Comparison of ENCODE assay signal across 8 mouse cellular contexts in genomic region chr2:132253603-132254002, GRCm38 (mm10). TPM values are rescaled to one million over a fixed set of nuclear protein-coding genes. Genes with fewer than 3 reads are reported as not detected.
A peak's percentile ranks its signal among the peaks of the same experiment; 100 is the strongest.
DNase-seq lines count a peak whose midpoint lies in the region; ATAC-seq and TF ChIP-seq lines count a peak whose summit lies in the region.

No protein-coding gene starts in this region.

- H3K36me3 ChIP-seq in heart, embryonic 13.5 days = peaks cover 29% of the 10 kb centered on the region
- H3K36me3 ChIP-seq in ES-Bruce4 (ENCODE audit: control insufficient read depth, insufficient read depth, low read length, poor library complexity, severe bottlenecking) = peaks cover 32% of the 10 kb centered on the region
- peaks cover 29% of the 10 kb centered on the region for H3K36me3 ChIP-seq in hindbrain, embryonic 10.5 days
- peaks cover 27% of the 10 kb centered on the region for H3K36me3 ChIP-seq in midbrain, embryonic 10.5 days

- H3K4me3 ChIP-seq in heart, embryonic 13.5 days = peak overlapping the region; percentile 79
- H3K4me3 ChIP-seq in ES-Bruce4 (ENCODE audit: low read depth, low read length) = peak overlapping the region; percentile 83
- H3K4me3 ChIP-seq in hindbrain, embryonic 10.5 days = peak overlapping the region; percentile 75
- peak overlapping the region; percentile 72 for H3K4me3 ChIP-seq in midbrain, embryonic 10.5 days

- no peak for TF ChIP-seq CTCF in ES-Bruce4 (IDR thresholded peaks at IDR 0.05; ENCODE audit: low read depth, low read length)

- DNase-seq in heart, adult 8-10 months (ENCODE audit: low spot score) = no peak
- DNase-seq in hindbrain, embryonic 10.5 days (ENCODE audit: low spot score) = no peak
- no peak for DNase-seq in midbrain, embryonic 10.5 days (ENCODE audit: low spot score)
- no peak for DNase-seq in urinary bladder, postnatal 36 days (ENCODE audit: low spot score in 2 of 2)
- no peak for DNase-seq in embryo, embryonic 9.5 days (ENCODE audit: extremely low spot score)
- DNase-seq in adrenal gland, postnatal 4 days (ENCODE audit: low spot score in 2 of 2) = no peak

- no peaks in the 10 kb centered on the region for H3K9me3 ChIP-seq in heart, embryonic 13.5 days
- H3K9me3 ChIP-seq in ES-Bruce4 (replicated peaks; ENCODE audit: control insufficient read depth, insufficient read depth, low read length, poor library complexity, severe bottlenecking) = no peaks in the 10 kb centered on the region
- H3K9me3 ChIP-seq in hindbrain, embryonic 10.5 days = no peaks in the 10 kb centered on the region
- no peaks in the 10 kb centered on the region for H3K9me3 ChIP-seq in midbrain, embryonic 10.5 days (replicated peaks)

- 3% methylated on average over 7 of the region's 7 CpGs for WGBS in heart, embryonic 13.5 days
- WGBS in hindbrain, embryonic 10.5 days = 2% methylated on average over 7 of the region's 7 CpGs
- WGBS in midbrain, embryonic 10.5 days = 4% methylated on average over 7 of the region's 7 CpGs

- H3K4me1 ChIP-seq in heart, embryonic 13.5 days = peaks cover 41% of the 10 kb centered on the region
- H3K4me1 ChIP-seq in ES-Bruce4 (ENCODE audit: control insufficient read depth, insufficient read depth, low read length) = no peaks in the 10 kb centered on the region
- peaks cover 43% of the 10 kb centered on the region for H3K4me1 ChIP-seq in hindbrain, embryonic 10.5 days (replicated peaks)
- peaks cover 45% of the 10 kb centered on the region for H3K4me1 ChIP-seq in midbrain, embryonic 10.5 days

- no peak for ATAC-seq in heart, embryonic 13.5 days (ENCODE audit: extremely low read depth, insufficient number of reproducible peaks, low FRiP score, low TSS enrichment)

- H3K27ac ChIP-seq in heart, embryonic 13.5 days (replicated peaks) = peak overlapping the region; percentile 90
- peak overlapping the region; percentile 13; the same call in 1 of the 2 replicates for H3K27ac ChIP-seq in ES-Bruce4 (ENCODE audit: insufficient read depth, low read length)
- peak overlapping the region; percentile 89 for H3K27ac ChIP-seq in hindbrain, embryonic 10.5 days
- peak overlapping the region; percentile 91 for H3K27ac ChIP-seq in midbrain, embryonic 10.5 days (replicated peaks)

- no peak for TF ChIP-seq POLR2A in ES-Bruce4 (IDR thresholded peaks at IDR 0.05; ENCODE audit: insufficient read depth, low read length)

- H3K27me3 ChIP-seq in heart, embryonic 13.5 days (replicated peaks) = no peaks in the 10 kb centered on the region
- H3K27me3 ChIP-seq in ES-Bruce4 (ENCODE audit: control insufficient read depth, insufficient read depth, low read length, poor library complexity, severe bottlenecking) = no peaks in the 10 kb centered on the region
- no peaks in the 10 kb centered on the region for H3K27me3 ChIP-seq in hindbrain, embryonic 10.5 days (ENCODE audit: insufficient read depth, poor library complexity, severe bottlenecking)
- no peaks in the 10 kb centered on the region for H3K27me3 ChIP-seq in midbrain, embryonic 10.5 days (ENCODE audit: low read depth, poor library complexity, severe bottlenecking)

- peak overlapping the region; percentile 82 for H3K9ac ChIP-seq in heart, embryonic 13.5 days
- H3K9ac ChIP-seq in ES-Bruce4 (ENCODE audit: low read depth, poor library complexity, severe bottlenecking) = peak overlapping the region; percentile 52

- peak overlapping the region; percentile 73 for H3K4me2 ChIP-seq in heart, embryonic 13.5 days

- TF ChIP-seq EP300 in ES-Bruce4 (IDR thresholded peaks at IDR 0.05; ENCODE audit: insufficient read depth, low read depth, low read length) = no peak

RNA-seq across cellular contexts. Expression of gene Pcna, which starts 0.5 kb away (rescaled TPM):
- 167 and 180 TPM in 2 replicates for polyA plus RNA-seq in heart, embryonic 13.5 days (2015; fragmentation: Nextera tagmentation; extraction: Ambion mirVana)
- 10 to 100 TPM; 33.1 to 42.6 (median 38.3) TPM for total RNA-seq in heart, adult 8-10 months (2022)
- polyA plus RNA-seq in ES-Bruce4 (2011; ENCODE audit: insufficient read depth, insufficient read length, low read depth, missing spikeins) = 355 and 368 TPM in 2 replicates
- polyA plus RNA-seq in hindbrain, embryonic 10.5 days (2016; fragmentation: Nextera tagmentation; extraction: Ambion mirVana) = 311 and 400 TPM in 2 replicates
- polyA plus RNA-seq in midbrain, embryonic 10.5 days (2016; fragmentation: Nextera tagmentation; extraction: Ambion mirVana) = 383 and 428 TPM in 2 replicates
- total RNA-seq in adrenal gland, postnatal 4 days (2021) = 100 to 1,000 TPM; 141 to 161 TPM

RNA-seq across cellular contexts. Expression of gene Tmem230, which starts 6.0 kb away (rescaled TPM):
- polyA plus RNA-seq in heart, embryonic 13.5 days (2015; fragmentation: Nextera tagmentation; extraction: Ambion mirVana) = 35.5 and 40.8 TPM in 2 replicates
- 10 to 100 TPM; 25.1 to 29.2 (median 26.2) TPM for total RNA-seq in heart, adult 8-10 months (2022)
- 46.0 and 47.7 TPM in 2 replicates for polyA plus RNA-seq in ES-Bruce4 (2011; ENCODE audit: insufficient read depth, insufficient read length, low read depth, missing spikeins)
- 43.7 and 52.6 TPM in 2 replicates for polyA plus RNA-seq in hindbrain, embryonic 10.5 days (2016; fragmentation: Nextera tagmentation; extraction: Ambion mirVana)
- polyA plus RNA-seq in midbrain, embryonic 10.5 days (2016; fragmentation: Nextera tagmentation; extraction: Ambion mirVana) = 40.3 and 47.6 TPM in 2 replicates
- total RNA-seq in adrenal gland, postnatal 4 days (2021) = 10 to 100 TPM; 37.5 to 39.1 TPM

RNA-seq across cellular contexts. Expression of gene Cds2, which starts 9.3 kb away (rescaled TPM):
- 14.9 and 15.4 TPM in 2 replicates for polyA plus RNA-seq in heart, embryonic 13.5 days (2015; fragmentation: Nextera tagmentation; extraction: Ambion mirVana)
- total RNA-seq in heart, adult 8-10 months (2022) = 10 to 100 TPM; 79.2 to 97.9 (median 83.9) TPM
- polyA plus RNA-seq in ES-Bruce4 (2011; ENCODE audit: insufficient read depth, insufficient read length, low read depth, missing spikeins) = 74.3 and 83.4 TPM in 2 replicates
- polyA plus RNA-seq in hindbrain, embryonic 10.5 days (2016; fragmentation: Nextera tagmentation; extraction: Ambion mirVana) = 27.9 and 31.3 TPM in 2 replicates
- 21.4 and 22.7 TPM in 2 replicates for polyA plus RNA-seq in midbrain, embryonic 10.5 days (2016; fragmentation: Nextera tagmentation; extraction: Ambion mirVana)
- total RNA-seq in adrenal gland, postnatal 4 days (2021) = 10 to 100 TPM; 63.3 to 77.3 TPM

Comparison
In these comparisons a context has a peak if more than half of its experiments do, and no peak if none do; other contexts are left out.
1. H3K27ac ChIP-seq: peak in every context shown above with its lines; median percentile 91 in midbrain, embryonic 10.5 days; 90 in heart, embryonic 13.5 days; 89 in hindbrain, embryonic 10.5 days; 13 in ES-Bruce4.